Mouse (Mus musculus): ENCODE measurements around the gene Sart1.

GRCm38 (mm10) chr19:5374748-5375147 is 13.8 kb downstream of the Sart1 start:
- TF ChIP-seq EP300 (IDR thresholded peaks at IDR 0.05; ENCODE audit: low read length), result no peak
- TF ChIP-seq E2F4 (IDR thresholded peaks at IDR 0.05; ENCODE audit: insufficient replicate concordance, low read depth, low read length), result no peak
- TF ChIP-seq MAX (IDR thresholded peaks at IDR 0.05; ENCODE audit: low read length), result no peak
- no peak for TF ChIP-seq CTCF (conservative IDR thresholded peaks at IDR 0.05 in 1 of 2, IDR thresholded peaks at IDR 0.05 in 1 of 2; ENCODE audit: low read depth in 2 of 2, low read length in 2 of 2)
- TF ChIP-seq POLR2A (IDR thresholded peaks at IDR 0.05; ENCODE audit: low read depth, low read length), result no peak
- no peak for TF ChIP-seq MAFK (IDR thresholded peaks at IDR 0.05; ENCODE audit: insufficient replicate concordance, low read length)
- no peak for TF ChIP-seq HCFC1 (IDR thresholded peaks at IDR 0.05; ENCODE audit: low read depth, low read length)
- no peak for TF ChIP-seq USF1 (IDR thresholded peaks at IDR 0.05; ENCODE audit: low read depth, low read length)
- no peak for TF ChIP-seq RAD21 (IDR thresholded peaks at IDR 0.05; ENCODE audit: low read depth, low read length)
- TF ChIP-seq NRF1 (IDR thresholded peaks at IDR 0.05; ENCODE audit: low read depth, low read length), result no peak
